Mouse (Mus musculus) ovary, postnatal 14 days (tissue): ENCODE measurements around the gene Duoxa2.

Experiments
- DNase-seq: peaks from one replicate; pipeline ENCODE4 v3.0.0; 2022; ENCODE audit warnings: low spot score

Gene Duoxa2

DNA sequence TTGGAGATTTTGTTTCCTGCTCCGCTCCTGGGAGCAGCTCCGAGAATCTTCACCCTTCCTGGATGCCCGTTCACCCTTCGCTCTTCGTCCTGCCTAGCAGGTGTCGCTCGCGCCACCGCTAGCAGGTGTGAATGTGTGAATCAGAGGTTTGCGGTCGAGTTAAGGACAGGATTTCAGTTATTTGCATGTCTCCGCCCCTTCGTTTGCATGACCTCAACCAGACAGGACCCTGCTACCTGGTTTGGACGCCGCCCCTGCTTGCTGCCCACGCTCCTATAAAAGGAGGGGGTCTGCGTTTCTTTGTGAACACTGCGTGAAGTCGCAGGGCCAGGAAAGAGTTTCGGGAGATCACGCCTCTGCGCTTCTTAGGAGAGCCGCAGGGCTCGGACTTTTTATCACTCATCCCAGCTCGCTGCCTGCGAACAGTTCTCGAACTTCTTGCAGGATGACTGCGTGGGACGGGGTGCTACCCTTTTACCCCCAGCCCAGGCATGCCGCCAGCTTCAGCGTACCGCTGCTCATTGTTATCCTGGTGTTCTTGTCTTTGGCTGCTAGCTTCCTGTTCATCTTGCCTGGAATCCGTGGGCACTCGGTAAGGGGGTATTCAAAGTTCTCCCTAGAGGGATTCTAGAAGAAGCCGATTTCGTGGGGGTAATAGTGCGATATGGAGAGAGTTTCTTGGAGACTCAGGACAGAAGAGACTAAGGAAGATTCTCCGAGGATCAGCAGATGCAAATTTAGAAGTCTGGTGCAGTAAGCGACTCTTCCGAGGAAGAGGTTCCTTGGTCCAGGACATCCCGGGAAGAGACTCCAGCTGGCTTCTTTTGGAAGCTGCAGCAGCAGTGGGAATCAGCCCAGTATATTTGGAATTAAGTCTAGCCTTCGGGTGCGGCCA is at the start of gene Duoxa2:
Duoxa2 (plus strand) TSS at position 305 of the 895 bp plus-strand sequence.
- no peak for DNase-seq

DNA sequence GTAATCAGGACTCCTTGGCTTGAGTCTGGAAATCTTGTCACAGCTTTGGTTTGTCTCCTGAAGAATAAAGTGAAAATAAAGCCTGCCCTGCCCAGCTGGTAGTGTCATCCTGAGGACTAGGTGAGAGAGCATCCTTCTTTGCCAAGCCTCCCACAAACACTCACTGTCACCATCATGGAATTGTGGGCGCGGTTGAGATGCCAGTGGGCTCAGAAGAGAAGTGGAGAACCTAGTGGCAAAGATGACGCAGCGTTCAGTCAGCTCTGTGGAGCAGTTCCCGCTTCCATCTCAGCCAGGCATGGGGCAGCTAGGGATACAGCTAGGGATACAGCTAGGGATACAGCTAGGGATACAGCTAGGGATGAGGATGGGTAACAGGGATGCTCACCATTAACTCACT is 42.7 kb upstream of the Duoxa2 start:
- DNase-seq, result no peak

DNA sequence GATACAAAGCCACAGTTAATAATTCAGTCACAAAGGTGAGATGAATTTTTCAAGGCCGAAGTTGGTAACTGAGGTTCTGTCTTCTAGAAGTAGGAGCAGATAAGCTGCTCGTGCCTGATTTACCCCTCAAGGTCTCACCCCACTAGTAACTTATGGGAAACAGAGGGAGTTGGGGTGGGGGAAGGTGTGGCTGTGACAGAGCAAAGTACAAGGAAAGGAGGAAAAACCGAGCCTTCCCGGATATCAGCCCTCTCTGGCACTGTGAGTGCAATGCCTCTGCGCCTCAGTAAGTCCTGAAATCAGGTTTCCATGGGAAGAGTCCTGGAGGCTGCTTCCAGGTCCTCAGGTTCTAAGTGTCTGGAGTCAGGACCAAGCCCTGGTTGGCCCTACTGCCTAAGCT is 38.0 kb upstream of the Duoxa2 start:
- DNase-seq, result no peak

DNA sequence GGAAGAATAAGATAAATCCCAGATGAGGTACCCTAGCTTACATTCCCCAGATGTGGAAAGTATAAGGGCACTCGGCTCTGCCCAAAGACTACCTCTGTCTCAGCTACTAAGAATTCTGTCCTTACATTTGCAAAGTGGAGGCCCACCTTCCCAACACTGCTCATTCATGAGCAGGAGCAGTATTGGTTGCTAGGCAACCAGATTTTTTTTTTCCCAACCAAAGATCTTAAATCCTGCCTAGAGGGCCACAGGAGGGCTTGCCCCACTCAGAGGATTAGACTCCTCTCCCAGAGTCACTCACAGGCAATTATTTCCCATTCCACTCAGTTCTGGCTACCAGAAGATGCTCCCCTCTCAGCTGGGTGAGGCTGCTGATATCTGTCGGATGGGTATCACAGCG is 34.0 kb upstream of the Duoxa2 start:
- no peak for DNase-seq

DNA sequence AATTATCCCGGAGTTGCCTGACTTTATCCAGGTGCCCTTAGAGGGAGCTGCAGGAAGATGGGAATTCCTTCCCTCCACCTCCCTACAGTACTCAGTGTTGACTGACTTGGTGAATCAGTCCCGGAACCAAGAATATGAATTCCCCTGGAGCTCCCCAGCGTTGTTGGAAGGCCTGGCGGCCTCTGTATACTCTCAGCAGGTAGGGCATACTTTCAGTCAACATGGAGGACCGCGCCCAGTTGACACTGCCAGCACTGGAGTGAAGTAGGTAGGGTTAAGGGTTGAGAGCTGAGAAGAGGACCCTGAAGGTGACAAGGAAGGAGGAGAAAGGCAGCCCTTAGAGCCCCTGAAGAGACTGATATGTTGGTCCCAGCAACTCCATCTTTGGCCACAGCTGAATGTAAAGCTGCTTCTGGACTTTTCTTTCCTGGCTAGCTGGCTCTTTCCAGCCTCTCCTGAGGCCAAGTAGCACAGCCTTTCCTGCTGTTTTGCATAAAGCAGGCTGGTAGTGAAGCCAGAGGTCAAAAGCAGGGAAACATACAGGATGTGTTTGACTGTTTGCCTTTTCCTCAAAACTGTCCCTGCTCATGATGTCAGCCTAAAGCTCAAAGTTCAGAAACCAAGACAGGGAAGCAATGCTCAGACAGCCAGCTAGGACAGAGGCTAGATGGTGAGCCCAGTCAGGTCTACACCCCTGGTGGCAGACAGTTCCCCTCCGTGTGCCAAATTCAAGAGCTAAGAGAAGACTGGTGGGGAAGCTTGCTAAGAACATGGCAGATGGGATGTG is 32.1 kb upstream of the Duoxa2 start:
- no peak for DNase-seq

DNA sequence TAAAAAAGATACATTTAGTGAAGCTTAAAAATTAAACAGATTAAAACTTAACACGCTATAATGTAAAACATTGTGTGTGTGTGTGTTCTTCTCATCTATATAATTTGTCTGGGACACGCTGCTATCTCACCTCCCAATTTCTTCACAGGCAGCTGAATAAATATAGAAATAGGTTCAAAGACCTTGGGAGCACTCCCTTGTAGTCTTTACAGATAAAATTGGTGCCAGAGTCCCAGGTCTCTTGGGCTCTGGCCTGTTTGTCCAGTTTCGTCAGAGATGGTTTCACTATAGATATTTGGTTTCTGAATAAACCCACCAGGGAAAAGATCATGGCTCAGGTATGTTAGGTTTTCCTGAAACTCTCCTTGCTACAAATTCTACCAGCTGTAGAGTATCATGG is 19.9 kb upstream of the Duoxa2 start:
- no peak for DNase-seq

DNA sequence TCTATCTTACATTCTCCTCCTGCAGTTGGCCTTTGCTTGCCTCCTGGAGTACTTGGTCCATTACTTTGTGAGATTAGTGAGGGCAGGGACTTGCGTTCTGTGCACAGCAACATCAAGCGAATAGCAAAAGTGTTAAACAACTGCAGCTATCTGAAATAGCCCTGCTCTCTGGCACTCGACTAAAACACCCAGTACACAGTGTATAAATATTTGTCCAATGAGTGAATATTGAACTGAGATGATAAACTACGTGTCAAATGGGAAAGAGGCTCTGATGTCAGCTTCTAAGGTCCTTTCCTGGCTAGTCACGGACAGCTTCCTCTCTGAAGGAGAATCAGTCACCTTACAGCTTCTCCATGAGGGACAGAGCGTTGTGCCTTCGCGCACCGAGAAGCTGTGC is 14.6 kb upstream of the Duoxa2 start:
- DNase-seq, result no peak

DNA sequence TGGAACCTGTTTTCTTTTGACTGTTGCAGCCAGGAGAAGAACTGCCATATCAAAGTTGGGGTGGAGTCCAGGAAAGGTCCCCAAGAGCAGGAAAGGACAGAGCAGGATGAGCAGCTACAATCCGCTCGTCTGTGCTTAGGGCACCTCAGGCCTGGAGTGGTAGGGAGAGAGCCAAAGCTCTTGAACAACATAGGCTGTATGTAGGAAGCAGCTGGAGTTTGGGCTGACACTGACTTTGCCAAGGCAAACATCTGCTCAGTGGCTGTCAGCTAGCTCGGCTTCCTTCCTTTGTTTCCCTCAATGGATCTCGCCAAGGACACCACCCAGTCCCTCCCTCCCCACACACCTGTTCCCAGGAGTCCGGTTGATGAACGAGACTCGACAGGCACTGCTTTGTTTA is 12.6 kb upstream of the Duoxa2 start:
- no peak for DNase-seq

DNA sequence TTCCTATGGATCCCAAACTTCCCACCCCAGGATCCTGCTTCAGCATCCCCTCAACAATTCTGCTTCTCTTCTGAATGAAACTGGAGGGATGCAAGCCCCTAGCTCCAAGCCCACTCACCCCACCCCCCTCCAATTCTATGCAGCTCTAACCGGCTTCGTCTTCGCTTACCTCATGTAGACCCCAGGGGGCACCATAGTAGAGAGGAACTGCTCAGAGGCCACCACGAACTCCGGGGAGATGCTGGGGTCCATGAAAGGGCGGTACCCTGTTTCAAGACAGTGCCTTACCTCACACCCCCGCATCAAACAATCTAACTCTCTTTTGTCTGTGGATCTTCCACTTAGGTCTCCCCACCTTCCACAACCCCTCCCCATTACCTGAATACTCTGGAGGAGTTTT is 3.8 kb upstream of the Duoxa2 start:
- no peak for DNase-seq

DNA sequence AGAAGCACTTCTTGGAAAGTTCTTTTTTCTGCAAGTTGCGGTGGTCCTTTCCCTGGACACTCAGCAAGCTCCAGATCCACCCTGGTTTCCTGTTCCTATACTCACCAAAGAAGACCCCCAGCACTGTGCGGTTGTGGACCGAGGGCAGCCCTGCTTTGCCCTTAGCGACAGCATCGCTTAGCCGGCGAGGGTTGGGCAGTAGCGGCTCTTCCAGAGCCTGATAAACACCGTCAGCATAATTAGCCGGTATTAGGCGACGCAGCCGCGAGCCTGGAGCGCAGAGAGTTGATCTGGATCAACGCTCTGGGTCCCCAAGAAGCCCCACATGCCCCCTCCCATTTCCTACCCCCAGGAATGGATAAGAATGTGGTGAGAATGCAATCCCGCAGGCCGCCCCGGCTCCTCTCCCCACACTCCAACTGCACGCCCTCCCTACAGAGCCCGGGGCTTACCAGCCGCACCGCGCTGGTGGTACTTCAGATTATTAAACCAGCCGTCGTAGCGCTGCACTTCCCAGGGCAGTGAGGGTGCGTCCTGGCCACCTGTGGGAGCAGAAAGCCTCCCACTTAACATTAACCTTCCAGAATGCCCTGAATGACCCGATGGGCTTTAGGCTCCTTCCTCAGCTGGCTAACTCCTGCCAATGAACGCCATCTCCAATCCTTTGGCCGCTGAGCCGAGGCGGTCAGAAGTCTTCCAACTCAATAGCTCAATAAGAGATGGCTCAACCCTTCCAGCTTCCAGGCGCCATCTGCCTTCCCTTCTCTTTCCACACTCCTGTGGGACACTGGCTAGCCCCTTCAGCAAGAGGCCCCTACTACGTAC is 1.2 kb upstream of the Duoxa2 start:
- DNase-seq, result no peak

DNA sequence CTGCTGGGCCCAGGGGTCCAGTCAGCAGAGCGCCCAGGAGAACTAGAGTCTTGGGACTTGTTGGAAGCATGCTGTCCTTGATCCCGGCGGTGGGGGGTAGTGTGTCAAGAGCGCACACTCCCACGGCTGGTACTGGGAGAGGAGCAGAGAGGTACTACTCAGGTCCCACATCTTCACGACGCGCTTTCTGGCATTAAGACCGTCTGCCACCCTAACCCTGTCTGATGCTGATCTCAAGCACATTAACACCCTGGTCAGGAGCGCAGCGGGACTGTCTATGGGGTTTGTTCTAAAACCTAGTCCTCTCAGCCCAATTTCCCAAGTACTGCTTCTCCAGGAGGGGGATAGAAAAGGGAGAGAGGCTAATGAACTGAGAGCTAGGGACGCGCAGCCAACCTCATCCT is 602 bp upstream of the Duoxa2 start, which contains the start of gene Duox2:
Duox2 (minus strand) TSS at position 354 of the 404 bp plus-strand sequence.
- DNase-seq, result no peak

DNA sequence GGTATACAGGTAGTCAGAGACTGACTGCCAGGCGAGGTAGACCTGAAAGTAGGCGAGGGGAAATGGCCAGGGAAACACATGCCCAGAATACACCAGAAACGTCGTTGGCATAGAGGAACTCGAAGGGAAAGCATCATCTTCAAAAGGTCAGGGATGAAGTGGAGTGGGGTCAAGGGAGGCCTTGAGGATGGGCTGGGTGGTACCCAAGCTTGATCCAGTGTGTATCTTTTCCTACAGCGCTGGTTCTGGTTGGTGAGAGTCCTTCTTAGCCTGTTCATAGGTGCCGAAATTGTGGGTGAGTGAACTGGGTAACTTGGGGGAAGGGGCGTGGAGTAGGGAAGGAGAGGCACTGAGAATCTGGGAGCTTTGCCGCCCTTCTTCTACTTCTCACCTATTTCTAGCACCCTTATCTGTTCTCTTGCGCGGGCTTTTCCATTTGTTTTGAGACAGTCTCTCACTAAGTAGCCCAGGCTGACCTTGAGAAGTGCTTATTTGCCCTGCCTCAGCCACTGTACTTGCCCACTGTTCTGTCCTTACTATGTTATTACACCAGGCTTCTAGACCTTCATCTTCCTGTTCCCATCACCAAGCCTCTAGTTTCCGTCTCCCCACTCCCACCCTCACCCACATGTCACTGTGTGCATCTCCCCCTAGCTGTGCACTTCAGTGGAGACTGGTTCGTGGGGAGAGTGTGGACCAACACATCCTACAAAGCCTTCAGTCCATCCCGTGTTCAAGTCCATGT is 1.4 kb downstream of the Duoxa2 start:
- no peak for DNase-seq

DNA sequence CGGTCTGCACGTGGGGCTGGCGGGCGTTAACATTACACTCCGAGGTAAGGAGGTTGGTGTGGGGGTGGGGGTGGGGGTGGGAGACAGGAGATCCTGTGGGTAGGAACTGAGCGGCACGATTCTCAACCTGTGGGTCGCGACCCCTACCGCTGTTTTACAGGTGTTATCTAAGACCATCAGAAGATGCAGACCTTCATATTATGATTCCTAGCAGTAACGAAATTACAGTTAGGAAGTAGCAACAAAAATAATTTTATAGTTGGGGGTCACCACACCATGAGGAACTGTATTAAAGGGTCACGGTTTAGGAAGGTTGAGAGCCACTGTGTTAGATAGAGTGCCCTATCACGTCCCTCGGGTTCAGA is 1.9 kb downstream of the Duoxa2 start:
- no peak for DNase-seq

DNA sequence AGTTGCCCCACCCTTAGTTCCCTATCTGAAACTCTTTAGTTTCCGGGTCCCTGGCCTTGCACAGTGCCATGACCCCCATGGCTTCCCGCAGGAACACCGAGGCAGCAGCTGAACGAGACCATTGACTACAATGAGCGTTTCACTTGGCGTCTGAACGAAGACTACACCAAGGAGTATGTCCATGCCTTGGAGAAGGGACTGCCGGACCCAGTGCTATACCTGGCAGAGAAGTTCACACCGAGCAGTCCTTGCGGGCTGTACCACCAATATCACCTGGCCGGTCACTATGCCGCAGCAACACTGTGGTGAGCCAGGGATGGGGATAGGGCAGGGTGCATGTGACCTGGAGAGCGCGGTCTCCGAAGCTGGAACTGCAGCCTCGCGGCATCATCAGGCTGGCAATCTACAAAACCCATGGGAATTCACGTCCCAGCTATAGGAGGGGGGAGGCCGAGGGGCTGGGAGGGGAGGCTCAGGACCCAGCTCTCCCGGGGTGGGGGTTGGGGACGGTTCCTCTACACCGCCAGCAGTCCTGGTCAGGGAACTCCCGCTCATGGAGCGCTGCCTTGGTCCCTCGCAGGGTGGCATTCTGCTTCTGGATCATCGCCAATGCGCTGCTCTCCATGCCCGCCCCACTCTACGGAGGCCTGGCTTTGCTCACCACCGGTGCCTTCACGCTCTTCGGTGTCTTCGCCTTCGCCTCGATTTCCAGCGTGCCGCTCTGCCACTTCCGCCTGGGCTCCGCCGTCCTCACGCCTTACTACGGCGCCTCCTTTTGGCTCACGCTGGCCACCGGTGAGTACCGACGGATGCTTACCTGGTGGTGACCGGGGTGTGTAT is 2.6 kb downstream of the Duoxa2 start:
- no peak for DNase-seq

DNA sequence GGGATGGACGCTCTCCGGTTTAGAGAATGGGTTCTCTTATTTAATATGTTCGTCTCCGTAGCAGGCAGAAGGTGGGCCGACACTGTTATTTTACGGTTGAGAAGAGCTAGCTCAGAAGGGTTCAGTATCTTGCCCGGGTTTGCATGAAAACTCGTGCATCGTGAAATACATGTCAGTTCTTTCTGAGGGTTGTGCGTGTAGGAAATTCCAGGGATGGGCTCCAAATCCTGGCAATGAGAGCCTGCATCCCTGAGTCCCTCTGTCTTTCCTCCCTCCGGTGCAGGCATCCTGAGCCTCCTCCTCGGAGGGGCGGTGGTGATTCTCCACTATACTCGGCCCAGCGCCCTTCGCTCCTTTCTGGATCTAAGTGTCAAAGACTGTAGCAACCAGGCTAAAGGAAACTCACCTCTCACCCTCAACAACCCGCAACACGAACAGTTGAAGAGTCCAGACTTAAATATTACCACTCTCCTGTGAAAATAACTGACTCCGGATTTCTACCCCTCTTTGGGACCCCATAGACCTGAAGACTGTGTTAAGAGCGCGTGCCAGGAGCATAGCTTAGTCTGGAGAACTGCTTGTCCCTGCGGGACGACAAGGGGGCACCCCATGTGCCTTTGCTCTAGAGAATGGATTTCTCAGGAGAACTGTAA is 3.3 kb downstream of the Duoxa2 start:
- no peak for DNase-seq

DNA sequence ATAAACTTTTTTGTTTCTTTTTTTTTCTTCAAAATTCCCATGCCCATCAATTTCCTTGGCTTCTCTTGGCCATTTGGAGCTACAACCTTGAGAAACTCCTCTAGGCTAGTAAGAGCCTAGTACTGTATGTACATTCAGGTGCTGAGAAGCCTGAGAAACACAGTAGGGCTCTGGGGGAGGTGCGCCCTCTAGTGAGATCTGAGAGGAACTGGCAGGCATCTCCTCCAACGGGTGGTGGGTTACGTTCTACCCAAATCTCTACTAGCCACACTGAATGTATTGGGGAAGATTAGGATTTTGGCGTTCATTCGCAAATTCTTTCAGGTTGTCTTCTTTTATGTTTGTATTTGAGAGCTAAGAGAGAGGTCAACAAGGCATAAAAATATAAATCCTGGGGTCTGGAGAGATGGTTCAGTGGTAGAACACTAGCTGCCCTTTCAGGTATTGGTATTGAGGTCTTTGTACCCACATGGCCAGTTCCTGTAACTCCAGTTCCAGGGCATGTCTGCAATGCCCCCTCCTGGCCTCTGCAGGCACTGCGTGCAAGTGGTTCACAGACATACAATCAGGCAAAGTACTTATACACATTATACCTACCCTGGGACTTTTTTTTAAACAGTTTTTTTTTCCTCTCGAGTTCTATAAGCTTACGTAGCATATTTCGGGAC is 4.0 kb downstream of the Duoxa2 start:
- peak; percentile 36 for DNase-seq

DNA sequence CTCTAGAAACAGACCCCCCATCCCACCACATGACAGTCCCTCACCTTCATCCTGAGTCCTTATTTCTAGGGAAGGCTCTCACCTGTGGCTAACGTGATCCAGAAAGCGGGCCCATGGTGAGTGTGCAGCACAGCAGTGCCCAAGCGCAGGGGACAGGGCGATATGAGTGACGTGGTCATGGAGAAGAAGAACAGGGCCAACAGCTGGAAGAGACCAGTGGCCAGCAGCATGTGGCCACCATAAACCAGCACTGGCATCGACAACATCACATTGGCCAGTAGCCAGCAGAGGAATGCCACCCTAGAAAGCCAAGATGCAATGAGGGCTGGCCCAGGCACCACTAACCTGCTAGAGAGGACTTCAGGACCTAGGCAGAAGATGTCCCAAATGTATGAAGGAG is 5.8 kb downstream of the Duoxa2 start:
- DNase-seq, result no peak

DNA sequence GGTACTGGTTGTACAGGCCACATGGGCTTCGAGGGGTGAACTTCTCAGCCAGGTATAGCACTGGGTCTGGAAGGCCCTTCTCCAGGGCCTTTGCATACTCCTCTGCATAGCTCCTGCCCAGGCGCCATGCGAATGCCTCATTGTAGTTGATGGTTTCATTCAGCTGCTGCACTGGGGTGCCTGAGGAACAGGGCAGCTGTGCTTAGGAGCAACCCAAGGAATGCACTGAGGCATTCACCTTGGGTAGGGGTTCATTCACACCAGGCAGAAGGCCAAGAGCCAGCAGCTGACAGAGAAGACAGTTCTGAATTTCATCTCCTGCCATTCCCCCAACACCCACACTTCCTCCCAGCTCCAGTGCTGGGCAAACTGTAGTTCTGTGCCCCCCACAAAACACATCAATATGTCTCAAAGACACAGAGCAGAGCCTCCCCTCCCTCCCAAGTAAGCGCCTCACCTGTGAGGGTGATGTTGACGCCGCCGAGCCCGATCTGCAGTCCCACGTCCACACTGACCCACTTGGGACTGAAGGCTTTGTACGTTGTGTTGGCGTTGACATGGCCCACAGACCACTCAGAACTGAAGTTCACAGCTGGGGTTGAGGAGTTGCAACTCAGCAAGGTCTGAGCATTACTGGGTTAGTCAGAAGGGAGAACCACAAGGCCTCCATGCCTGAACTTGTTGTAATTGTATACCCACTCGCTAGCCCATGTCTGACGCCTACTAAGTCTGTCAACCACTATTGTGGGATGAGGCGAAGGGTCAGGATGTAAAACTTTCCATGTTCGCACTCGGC is 6.6 kb downstream of the Duoxa2 start:
- no peak for DNase-seq

DNA sequence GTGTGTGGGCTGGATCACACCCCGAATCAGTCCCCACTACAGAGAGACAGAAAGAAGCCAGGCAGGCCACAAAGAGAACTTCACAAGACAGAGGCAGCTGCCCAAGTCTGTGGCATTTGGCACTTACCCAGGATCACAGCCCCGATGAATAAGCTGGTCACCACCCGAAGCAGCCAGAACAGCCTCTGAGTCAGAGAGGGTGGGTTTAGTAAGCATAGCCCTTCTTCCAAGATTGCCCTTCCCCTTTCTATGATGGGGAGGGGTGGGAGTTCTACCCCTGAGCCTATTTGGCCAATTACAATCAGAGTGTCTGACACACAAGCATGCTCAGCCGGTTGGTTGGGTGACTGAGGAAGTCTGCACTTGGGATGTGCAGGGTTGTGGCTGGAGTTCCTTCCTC is 7.5 kb downstream of the Duoxa2 start:
- no peak for DNase-seq
